Mouse (Mus musculus) ES-Bruce4 (cell line): Measurements from ENCODE around the gene Hist1h3f.

Experiments
- CTCF ChIP-seq: IDR thresholded peaks from one replicate; pipeline ENCODE4 v1.8.1; 2011; ENCODE audit warnings: low read depth, low read length
- EP300 ChIP-seq: IDR thresholded peaks from 2 replicates; pipeline ENCODE4 v1.6.1; 2011; ENCODE audit warnings: low read depth, low read length; ENCODE audit not compliant: insufficient read depth

DNA sequence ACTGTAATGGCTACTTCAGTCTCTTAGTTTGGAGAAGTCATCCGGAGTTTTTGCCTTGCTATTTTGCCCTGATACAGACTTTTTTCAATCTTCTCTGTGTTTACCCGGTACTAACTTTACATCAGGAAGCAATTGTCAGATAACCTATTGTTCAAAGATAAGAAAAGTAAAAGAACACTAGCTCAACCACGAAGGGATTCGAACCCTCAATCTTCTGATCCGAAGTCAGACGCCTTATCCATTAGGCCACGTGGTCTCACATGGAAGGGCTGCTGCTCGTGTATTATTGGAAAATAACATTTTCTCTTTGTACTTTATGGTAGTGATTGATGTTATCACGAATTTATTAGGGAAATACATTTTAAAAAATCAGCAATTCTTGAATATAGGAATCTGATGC is 40.1 kb upstream of the Hist1h3f start:
- TF ChIP-seq CTCF (no peak), EP300 (no peak)
